Mouse (Mus musculus): ENCODE results near the gene Trmt6. TPM values are rescaled to one million over a fixed set of nuclear protein-coding genes. Genes with fewer than 3 reads are reported as not detected.
A peak's percentile ranks its signal among the peaks of the same experiment; 100 is the strongest.

Trmt6 gene
- total RNA-seq, 2 experiments from 2014 or later = 26.4 to 33.2 TPM

- DNase-seq (ENCODE audit: extremely low spot score in 1 of 2, low spot score in 2 of 2) = no peak
- intact Hi-C loops (cut with DNase I) = no loop called here
- H3K27ac ChIP-seq = no peak overlapping the region
- H3K4me3 ChIP-seq = no peak overlapping the region
- no peak for TF ChIP-seq CTCF (IDR thresholded peaks at IDR 0.05)
Measured at GRCm38 (mm10) chr2:132802976-132803375, 12.9 kb downstream of the Trmt6 start.

GRCm38 (mm10) chr2:132794204-132794586, 21.7 kb downstream of the Trmt6 start:
- intact Hi-C loops (cut with DNase I) = no loop called here
- DNase-seq (ENCODE audit: extremely low spot score in 1 of 2, low spot score in 2 of 2) = no peak
- no peak for TF ChIP-seq CTCF (IDR thresholded peaks at IDR 0.05)

GRCm38 (mm10) chr2:132793441-132794203, 22.2 kb downstream of the Trmt6 start:
- H3K4me3 ChIP-seq = no peak overlapping the region
- no peak for TF ChIP-seq CTCF (IDR thresholded peaks at IDR 0.05)
- no peak overlapping the region for H3K27ac ChIP-seq
- intact Hi-C loops (cut with DNase I) = no loop called here
- no peak for DNase-seq (ENCODE audit: extremely low spot score in 1 of 2, low spot score in 2 of 2)

More at GRCm38 (mm10) chr2:132794204-132794586, 21.7 kb downstream of the Trmt6 start:
- Histone ChIP-seq H3K27ac (no peak overlapping the region), H3K4me3 (no peak overlapping the region)

- Histone ChIP-seq H3K4me3 (peak overlapping the region; percentile 68), H3K27ac (peak overlapping the region; percentile 4; the same call in 1 of the 2 replicates)
- intact Hi-C loops (cut with DNase I) = loop anchor here (5.0 to 10.0 kb wide), 3 partner anchors 42 to 209 kb away; no protein-coding TSS in a partner anchor
- no peak for DNase-seq (ENCODE audit: extremely low spot score in 1 of 2, low spot score in 2 of 2)
- no peak for TF ChIP-seq CTCF (IDR thresholded peaks at IDR 0.05)
Measured at GRCm38 (mm10) chr2:132784039-132784438, 31.8 kb downstream of the Trmt6 start.

- intact Hi-C loops (cut with DNase I) = loop anchor here (2.0 to 10.0 kb wide), 5 partner anchors 39 to 269 kb away; no protein-coding TSS in a partner anchor
- Histone ChIP-seq H3K27ac (peak overlapping the region; percentile 92), H3K4me3 (peak overlapping the region; percentile 68)
- TF ChIP-seq CTCF (IDR thresholded peaks at IDR 0.05) = no peak; the same call in none of the 2 replicates
- DNase-seq (ENCODE audit: extremely low spot score in 1 of 2, low spot score in 2 of 2) = peak; percentile 85 to 90
Measured at GRCm38 (mm10) chr2:132781439-132782068, 34.3 kb downstream of the Trmt6 start.

GRCm38 (mm10) chr2:132780978-132781377, 34.9 kb downstream of the Trmt6 start, which contains the start of gene Chgb:
Gene Chgb (plus strand): TSS chr2:132781278.
- no peak for DNase-seq (ENCODE audit: extremely low spot score in 1 of 2, low spot score in 2 of 2)
- H3K4me3 ChIP-seq = peak within 1 kb of the TSS; percentile 68
- intact Hi-C loops (cut with DNase I) = loop anchor here (1.0 to 10.0 kb wide), 6 partner anchors 24 to 268 kb away; no protein-coding TSS in a partner anchor
- H3K27ac ChIP-seq = peak within 1 kb of the TSS; percentile 92
- TF ChIP-seq CTCF (IDR thresholded peaks at IDR 0.05) = no peak

- TF ChIP-seq CTCF (IDR thresholded peaks at IDR 0.05) = no peak
Measured at GRCm38 (mm10) chr2:132770822-132771221, 45.0 kb downstream of the Trmt6 start.

GRCm38 (mm10) chr2:132757911-132758310, 57.9 kb downstream of the Trmt6 start:
- DNase-seq (ENCODE audit: extremely low spot score in 1 of 2, low spot score in 2 of 2) = peak; percentile 56 to 59
- intact Hi-C loops (cut with DNase I) = loop anchor here (1.0 to 5.0 kb wide), 2 partner anchors 22 to 41 kb away; no protein-coding TSS in a partner anchor
- Histone ChIP-seq H3K4me3 (no peak overlapping the region), H3K27ac (peak overlapping the region; percentile 78)
- TF ChIP-seq CTCF (IDR thresholded peaks at IDR 0.05) = peak; percentile 21

More at GRCm38 (mm10) chr2:132770822-132771221, 45.0 kb downstream of the Trmt6 start:
- intact Hi-C loops (cut with DNase I) = no loop called here
- Histone ChIP-seq H3K27ac (no peak overlapping the region), H3K4me3 (no peak overlapping the region)
- DNase-seq (ENCODE audit: extremely low spot score in 1 of 2, low spot score in 2 of 2) = no peak

Other genes starting within 250 kb of the Trmt6 start
- 10 to 100 TPM; 74.2 to 86.0 TPM for gene Gpcpd1, start 228.3 kb downstream of the Trmt6 start, total RNA-seq (2021)
- 10 to 100 TPM in 1 of 2 experiments, 1 to 10 TPM in 1; 9.6 to 10.7 TPM for gene Shld1, start 129.1 kb downstream of the Trmt6 start, total RNA-seq (2021)
- 100 to 1,000 TPM; 285 to 291 TPM for gene Chgb, start 34.8 kb downstream of the Trmt6 start, total RNA-seq (2021)
- 1 to 10 TPM; 4.3 to 4.6 TPM for gene Mcm8, start 86 bp upstream of the Trmt6 start, total RNA-seq (2021)
- gene Crls1, start 30.6 kb upstream of the Trmt6 start, total RNA-seq (2021) = 10 to 100 TPM; 26.3 to 27.4 TPM
- gene Lrrn4, start 64.8 kb upstream of the Trmt6 start, total RNA-seq (2021) = under 1 TPM; 0.23 to 0.27 TPM
- gene Fermt1, start 129.9 kb upstream of the Trmt6 start, total RNA-seq (2021) = under 1 TPM; 0.40 to 0.59 TPM